Mouse (Mus musculus) kidney, adult 8-10 months (tissue): ENCODE results near the gene Cngb1.
A peak's percentile ranks its signal among the peaks of the same experiment; 100 is the strongest.

Experiments used
- DNase-seq, 2 experiments: peaks; one replicate each; pipeline ENCODE4 v3.0.0; 2022

The Cngb1 gene

DNA sequence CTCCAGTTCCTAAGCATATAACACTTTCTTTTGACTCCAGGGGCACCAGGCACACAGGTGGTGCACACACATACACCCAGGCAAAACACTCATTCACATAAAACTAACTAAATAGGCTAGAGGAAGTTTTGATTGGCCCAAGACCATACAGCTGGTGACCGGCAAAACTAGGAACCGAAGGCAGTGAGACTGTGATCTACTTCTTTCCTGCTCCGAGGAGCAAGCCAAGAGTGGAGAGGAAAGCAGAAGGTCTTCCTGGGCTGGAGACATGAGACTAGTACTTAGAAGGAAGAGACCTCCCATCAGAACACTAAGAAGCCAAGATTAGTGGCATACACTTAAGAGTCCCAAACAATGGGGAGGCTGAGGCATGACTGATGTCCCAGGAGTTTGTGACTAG, 16.8 kb upstream of the Cngb1 start:
- DNase-seq: no peak

DNA sequence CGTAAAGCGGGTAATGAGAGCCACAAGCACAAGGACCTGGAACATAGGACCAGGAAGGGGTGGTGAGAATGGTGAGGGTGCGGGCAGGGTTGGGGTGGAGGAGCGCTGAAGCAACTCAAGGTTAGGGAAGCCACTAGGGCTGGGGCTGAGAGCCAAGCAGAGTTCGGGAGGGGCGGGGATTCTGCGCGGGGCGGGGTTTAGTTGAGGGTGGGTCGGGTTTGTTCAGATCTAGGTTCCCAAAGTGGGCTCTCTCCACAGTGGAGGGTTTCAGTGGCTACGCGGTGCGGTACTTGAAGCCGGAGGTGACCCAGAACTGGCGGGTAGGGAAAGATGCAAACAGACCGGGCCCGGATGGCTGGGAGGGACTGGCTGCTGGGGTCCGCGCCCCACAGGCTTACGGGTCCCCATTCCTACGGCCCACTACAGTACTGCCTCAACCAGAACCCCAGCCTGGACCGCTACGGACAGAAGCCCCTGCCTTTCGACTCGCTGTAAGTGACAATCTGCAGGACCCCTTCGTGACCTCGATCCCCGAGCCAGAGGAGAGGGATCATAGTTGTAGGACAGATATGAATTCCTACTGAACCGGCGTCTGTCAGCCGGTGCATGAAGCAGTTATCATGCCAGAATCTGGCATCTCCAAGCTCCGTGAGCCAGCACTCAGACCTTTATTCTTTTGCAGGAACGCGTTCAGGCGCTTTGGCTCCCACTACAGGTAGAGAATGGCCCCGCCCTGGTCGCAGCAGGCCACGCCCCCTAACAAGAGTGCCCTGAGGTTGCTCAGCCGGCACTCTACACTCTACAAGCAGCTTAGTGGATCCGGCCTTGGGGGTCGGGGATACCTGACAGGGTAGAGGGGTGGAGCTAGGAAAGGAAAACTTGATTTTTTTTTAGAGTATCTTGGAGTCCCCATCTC, 14.1 kb upstream of the Cngb1 start:
- peak; percentile 79 to 88 for DNase-seq

DNA sequence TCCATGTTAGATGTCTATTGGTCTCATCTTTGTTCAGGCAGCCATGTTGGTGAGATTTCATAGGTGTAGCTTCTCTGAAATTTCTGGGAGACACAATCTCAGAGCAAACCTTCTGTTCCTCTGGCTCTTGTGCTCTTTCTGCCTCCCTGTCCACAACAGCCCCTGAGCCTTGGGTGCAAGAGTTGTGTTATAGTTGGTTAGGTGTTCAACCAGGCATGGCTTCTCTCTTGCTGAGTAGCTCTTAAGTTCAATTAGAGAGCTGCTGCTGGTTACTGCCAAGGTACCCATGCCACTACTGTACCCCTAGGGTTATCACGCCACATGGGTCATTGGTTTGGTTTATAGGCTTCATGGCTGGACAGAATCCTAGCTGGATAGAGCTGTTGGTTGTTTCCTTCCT, 9.0 kb upstream of the Cngb1 start:
- DNase-seq: peak in 1 of 2 experiments; percentile 18

DNA sequence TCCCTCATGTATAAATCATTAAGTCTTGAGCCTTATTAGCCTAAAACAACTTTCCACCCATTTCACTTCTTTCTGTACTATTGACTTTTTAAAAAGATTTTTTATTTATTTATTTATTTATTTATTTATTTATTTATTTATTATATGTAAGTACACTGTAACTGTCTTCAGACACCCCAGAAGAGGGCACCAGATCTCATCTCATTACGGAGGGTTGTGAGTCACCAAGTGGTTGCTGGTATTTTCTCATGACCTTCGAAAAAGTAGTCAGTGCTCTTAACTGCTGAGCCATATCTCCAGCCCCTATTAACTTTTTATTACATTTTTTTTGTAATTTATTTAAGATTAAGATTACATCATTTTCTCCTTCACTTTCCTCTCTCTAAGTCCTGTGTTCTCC, 8.3 kb upstream of the Cngb1 start:
- DNase-seq: no peak

DNA sequence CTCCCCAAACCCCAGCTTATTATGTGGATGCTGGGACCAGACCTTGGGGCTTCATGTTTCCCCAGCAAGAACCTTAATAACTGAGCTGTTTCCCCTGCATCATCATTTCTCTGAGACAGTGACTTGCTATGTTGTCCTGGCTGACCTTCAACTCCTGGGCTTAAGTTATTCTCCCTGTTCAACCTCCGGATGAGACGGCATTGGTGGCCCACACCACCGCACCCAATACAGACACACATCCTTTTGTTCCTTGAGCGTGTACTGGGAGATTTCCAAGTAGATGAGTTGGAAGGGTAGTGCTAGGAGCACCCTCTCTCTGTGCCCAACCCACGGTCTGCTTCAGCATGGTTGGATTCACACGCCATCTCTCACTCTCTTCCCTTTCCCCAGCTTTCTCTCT, 7.5 kb upstream of the Cngb1 start:
- no peak for DNase-seq

DNA sequence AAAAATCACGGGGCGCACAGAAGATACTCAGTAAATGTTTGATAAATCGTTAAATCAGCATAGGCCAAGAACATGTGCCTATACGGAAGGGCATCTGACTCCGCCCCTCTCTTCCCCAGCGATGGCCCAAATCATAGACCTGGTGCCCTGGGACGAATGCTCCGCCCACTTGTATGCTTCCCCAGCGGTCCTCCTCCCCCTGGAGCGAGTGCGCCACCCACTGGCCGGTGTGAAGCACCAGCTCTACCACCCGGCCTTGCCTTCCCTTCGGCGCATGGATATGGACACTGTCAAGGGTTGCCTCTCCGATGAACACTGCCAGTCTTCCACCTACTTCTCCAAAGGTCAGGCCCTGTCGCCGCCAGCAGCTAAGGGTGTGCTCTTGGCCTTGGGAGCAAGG, 6.5 kb upstream of the Cngb1 start:
- no peak for DNase-seq

DNA sequence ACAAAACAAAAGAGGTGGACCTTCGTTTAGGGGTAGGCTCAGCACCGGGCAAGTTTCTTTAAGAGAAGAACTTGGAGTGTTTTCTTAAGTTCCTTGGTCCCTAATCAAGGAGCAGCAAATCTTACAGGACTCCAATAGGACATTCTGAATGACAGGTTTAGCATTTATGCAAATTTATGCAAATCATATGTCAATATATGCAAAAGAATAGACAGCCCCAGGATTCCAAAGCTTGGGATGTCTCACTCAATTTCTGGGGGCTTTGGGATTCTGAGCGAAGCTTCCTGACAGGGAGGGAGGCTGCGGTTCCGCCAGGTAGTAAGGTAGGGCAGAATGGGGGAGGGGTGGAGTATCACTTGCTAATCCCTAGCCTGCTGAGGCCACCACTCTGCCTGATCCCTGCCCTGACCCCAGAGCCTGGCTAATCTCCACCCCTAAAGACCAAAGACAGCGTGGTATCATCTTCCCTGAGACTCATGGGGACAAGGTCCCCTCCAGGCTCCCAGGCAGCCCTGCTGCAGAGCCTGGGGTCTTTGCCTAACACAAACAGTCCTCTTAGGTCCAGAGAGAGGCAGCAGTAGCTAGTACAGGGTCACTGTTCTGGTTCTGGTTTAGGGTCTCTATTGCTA, 4.1 kb upstream of the Cngb1 start, which contains the start of gene Tepp:
Gene Tepp, plus strand, starts transcription at position 225 of the 629 bp plus-strand sequence.
- DNase-seq: no peak

DNA sequence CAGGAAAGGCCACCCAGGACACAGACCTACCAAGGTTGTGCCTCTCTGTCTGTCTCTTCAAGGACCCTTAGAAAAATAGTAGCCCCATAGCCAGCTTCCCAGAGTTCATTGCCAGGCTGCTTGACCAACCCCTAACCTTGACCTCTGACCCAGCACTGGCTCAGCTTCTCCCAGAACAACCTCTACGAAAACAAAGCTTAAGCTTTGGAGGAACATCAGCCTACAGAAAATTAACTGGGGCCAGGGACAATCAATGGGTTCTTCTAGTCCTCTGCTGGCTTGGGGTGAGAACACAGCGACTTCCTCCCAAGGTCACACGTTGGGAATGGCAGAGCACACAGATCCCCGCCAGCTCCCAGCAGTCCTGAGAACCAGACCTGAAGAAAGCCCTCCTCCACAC, 859 bp downstream of the Cngb1 start:
- DNase-seq: no peak

DNA sequence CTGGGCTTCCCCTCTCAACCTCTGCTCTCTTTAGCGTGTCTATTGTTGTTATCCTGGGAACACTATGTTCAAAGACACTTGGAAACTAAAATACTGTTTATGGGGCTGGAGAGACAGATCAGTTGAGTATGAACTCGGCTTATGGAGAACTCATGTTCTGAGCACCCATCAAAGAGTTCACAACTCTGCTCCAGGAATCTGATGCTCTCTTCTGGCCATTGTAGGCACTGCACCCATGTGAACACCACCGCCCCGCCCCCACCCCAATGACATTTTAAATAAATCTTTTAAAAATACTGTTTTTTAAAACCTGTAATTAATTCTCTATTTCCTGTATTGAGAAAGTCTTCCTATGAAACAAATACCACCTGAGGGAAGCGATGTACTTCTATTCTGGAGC, 4.0 kb downstream of the Cngb1 start:
- DNase-seq: peak in 1 of 2 experiments; percentile 25

DNA sequence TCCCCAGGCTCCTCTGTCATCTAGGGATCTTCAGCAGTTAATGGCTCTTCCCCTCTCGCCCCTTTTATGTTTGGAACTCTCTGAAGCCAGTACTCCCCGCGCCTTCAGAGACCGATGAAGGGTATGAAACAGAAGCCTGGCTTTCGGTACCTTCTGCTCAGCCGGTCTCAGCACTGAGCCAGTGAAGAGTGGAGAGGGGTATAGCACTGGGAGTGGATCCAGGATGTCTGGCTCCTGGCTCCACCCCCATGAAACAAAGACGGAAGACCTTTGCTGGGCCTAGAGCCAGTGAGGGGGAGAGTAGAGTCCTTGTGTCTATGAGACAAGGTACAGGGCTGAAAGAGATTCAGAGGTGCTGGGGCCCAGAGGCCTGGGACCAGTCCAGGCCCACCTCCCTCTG, 12.5 kb downstream of the Cngb1 start:
- peak; percentile 18 to 22 for DNase-seq

DNA sequence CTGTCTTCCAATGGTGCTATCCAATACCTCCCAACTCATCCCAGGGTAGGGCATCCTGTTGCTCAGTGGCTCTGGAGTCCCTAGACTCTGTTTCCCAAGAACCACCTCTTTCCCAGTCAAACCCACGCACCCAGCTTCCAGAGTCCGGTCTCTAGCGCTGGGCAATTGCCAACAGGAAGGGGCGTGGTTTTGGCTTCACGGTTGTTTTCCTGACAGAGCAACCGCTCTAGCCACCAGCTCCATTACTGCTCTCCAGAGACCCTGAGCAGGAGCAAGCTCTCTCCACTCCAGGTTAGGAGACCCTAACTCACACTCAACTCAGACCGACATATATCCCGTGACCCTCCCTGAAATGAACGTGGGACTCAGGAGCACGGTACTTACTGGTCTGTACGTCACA, 13.2 kb downstream of the Cngb1 start:
- peak; percentile 78 to 84 for DNase-seq

DNA sequence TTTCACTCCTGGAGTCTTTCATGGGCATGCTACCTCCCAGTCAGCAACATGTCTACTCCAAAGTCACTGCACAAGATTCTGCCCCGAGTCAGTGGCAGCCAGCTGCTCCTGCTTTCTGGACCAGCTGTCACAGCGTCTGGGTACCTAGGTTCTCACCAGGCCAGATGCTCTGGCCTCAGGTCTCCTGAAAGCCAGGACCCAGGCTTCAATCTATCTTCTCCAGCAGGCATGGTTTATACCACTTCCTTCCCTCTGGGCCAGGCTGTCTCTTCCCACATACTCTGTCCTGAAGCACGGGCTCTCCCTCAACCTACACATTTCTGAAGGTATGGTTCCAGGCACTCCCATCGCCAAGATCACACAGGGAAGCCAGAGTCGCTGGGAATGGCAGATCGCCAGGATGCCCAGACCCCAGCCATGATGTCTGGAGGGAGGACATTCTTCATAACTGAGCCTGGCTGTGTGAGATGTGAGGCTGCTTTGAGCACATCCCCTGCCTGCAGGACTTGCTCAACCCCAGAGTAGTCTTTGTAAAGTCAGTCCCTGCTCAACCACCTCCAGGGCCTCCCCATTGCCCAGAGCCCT, 17.2 kb downstream of the Cngb1 start:
- DNase-seq: no peak

DNA sequence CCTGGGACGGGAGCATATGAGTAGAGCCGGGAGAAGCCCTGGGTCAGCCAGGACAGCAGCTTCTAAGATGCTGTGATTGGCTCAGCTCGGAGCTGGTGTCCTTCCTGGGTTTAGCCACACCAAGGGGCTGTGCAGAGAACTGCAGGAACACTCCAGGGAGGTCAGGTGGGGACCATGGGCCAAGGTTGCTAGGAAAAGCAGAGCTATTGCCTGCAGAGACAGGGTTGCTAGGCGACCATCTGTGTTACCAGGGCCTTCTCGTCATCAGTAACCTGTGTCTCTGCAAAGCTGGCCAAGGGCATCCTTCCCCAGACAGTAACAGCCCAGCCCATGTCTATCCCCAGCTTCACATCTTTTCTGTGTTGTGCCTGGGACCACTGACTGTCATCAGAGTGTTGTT, 24.9 kb downstream of the Cngb1 start:
- no peak for DNase-seq

DNA sequence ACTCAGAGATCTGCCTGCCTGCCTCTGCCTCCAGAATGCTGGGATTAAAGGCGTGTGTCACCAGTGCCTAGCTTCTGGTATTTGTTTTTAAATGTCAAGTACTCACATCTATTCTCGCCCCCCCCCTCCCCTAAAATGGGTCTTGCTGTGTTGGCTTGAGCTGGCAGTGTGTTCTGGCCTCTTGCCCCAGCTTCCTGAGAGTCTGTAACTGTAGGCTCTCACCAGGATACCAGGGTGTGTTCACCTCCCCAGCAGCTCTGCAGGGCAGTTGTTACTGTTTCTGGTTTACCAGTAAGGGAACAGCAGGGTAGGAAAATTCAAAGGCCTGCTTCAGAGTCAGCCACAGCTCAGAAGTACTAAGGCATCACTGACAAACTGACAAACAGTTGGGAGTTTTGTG, 33.5 kb downstream of the Cngb1 start:
- no peak for DNase-seq

DNA sequence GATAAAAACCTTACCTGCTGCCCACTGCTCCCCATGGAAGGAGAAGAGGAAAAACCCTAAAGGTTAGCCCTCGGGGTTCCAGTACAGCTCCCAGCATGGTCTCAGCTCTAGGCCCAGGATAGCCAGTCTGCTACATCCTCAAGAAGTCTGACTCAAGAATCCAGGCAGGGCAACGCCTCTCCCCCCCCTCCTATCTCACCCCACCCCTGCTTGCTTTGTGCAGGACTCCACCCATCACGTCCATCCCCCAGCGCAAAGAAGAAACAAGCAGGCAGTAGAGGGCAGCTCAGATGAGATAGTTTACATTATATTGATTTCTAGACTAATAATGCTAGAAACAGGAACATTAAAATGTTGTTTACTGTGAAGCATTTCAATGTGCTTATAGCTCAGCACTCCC, 34.5 kb downstream of the Cngb1 start:
- no peak for DNase-seq

DNA sequence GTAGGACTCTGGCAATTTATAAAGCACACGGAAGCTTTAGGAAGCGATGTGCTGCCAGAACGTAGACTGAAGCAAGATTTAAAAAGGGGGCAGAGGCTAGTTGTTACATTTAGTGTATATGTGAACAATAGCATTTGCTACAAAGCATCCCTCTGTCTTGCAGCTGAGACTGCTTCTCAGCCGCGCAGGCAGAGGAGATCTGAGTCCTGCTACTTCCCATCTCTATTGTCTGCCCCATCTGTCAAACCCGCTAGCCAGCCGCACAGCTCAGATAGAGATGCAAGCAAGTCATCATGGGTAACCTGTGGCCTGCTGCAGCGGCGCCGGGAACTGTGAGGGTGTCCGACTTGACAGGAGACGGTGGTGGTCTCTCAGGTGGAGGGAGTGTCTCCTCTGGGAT, 35.9 kb downstream of the Cngb1 start:
- DNase-seq: no peak

DNA sequence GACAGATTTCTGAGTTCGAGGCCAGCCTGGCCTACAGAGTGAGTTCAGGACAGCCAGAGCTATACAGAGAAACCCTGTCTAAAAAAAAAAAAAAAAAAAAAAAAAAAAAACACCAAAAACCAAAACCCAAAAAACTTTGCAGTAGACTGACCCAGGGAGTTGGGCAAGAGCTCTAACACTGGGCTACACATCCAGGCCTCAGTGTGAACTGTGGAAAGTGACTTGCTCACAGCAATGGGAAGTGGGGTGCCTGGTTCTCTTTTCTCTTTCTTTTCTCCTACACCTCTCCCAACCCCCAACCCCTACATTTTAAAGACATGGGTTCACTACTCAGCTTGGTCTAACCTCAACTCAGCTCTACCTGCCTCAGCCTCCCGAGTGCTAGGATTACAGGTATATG, 44.2 kb downstream of the Cngb1 start:
- no peak for DNase-seq

DNA sequence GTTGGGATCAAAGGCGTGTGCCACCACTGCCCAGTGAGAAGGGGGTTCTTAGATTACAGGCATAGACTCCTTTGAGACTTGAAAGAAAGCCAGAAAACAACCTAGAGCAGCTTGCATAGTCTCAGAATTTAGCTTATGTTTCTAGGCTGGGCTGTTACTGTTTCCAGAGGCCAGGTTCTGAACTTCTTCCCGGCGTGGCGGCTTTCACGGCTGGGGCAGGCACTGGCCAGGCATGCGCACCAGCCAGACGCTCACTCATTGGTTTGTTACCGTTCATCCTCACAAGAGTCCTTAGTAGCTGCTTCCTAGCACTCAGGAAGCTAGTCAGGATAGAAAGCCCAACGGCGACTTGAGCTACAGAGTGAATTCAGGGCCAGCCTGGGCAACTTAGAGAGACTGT, 50.8 kb downstream of the Cngb1 start:
- no peak for DNase-seq

DNA sequence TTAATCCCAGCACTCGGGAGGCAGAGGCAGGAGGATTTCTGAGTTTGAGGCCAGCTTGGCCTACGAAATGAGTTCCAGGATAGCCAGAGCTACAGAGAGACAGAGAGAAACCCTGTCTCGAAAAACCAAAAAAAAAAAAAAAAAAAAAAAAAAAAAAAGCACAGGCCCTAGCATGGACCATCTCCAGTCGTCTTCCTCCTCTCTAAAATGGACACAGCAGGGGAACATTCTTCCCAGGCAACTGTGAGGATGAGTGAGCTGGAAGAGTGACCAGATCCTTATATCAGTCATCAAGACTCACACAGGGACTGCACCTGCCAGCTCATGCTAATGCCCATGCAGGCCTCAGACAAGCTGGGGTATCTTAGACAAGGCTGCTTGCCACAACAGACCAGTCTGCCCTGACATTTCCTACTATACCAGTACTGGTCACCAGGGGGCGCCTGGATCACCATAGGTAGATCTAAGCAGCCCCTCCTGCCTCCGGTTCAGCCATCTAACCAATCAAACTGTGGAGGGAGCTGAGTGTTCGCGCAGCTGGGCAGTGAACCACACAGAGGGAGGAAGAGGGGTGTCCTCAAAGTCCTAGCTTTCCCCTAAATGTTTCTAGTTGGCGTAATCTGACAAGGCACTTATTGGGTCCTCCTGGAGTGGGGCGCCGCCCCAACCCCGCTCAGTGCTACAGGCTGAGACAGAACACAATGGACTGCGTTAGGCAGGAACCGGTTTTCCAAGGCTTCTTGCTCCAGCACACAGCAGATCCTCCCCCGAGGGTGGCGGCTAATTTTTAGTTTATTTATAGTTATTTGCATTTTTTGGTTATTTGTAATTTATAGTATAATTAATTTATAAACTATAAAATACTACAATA, 51.6 kb downstream of the Cngb1 start:
- DNase-seq: peak; percentile 95 to 99

DNA sequence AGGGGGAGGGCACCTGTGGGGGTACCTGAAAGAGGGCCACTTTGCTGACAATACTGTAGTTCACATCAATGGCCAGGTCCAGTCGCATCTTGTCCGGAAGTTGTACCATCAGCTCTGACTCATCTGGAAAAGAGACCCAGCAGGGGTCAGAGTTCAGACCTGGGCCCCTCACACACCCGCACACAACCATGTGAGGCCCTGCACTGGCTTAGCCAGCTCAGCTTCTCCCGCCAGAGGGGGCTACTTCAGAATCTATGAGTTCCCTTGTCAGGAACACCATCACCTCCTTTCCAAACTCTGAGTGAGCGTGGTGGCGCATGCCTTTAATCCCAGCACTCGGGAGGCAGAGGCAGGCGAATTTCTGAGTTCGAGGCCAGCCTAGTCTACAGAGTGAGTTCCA, 54.3 kb downstream of the Cngb1 start:
- no peak for DNase-seq

DNA sequence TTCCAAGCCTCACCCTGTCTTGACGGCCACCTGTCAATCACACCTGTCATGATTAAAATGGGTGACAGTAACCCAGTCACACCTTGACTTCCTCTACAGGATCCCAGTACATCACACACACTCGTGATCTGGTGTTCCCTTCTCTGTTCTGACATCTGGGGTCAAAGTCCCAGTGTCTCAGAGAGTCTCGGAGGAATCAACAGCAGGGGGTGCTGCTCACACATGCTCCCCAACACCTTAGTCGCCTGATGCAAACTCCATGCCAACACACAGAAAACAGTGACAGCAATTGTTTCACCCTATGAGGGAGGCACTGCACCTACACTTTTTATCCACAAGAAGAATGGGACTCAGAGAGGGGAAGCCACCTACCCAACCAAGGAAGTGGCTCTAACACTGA, 56.5 kb downstream of the Cngb1 start:
- peak; percentile 24 to 48 for DNase-seq

DNA sequence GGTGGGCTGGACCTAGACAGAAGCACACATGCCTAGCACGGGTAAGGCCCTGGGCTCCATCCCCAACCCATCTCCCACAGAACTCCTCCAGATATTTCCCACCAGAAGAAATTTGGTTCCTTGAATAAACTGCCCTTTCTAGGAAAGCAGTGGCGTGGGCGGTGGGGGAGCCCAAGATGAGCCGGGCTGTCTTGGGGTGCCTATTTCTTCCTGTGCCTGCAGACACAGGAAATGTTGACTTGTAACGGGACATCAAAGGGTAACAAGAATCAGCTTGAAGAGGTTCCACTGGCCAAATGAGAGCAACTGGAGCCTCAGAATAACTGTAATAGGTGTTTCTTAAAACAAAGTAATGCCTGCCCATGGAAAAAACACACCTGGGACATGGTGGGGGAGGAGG, 59.1 kb downstream of the Cngb1 start:
- no peak for DNase-seq

DNA sequence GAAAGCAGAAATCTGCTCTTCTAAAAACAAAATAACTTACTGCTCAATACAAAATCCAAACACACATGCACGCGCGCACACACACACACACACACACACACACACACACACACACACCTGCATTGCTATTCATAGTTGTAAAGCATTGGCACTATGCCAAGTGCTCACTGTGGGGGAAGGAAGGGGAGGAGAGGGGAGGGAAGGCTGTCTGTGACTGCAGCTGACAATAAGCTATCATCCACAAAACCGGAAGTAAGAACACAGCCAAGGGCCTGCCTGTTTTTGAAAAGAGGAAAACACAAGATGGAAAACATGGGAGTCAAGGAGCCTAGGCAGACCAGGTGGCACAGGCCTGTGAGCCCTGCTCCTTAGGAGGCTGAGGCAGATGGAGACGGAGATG, 61.2 kb downstream of the Cngb1 start:
- DNase-seq: peak; percentile 39 to 50
